Comparison of ENCODE assay signal across 8 mouse cellular contexts in the genomic region with DNA sequence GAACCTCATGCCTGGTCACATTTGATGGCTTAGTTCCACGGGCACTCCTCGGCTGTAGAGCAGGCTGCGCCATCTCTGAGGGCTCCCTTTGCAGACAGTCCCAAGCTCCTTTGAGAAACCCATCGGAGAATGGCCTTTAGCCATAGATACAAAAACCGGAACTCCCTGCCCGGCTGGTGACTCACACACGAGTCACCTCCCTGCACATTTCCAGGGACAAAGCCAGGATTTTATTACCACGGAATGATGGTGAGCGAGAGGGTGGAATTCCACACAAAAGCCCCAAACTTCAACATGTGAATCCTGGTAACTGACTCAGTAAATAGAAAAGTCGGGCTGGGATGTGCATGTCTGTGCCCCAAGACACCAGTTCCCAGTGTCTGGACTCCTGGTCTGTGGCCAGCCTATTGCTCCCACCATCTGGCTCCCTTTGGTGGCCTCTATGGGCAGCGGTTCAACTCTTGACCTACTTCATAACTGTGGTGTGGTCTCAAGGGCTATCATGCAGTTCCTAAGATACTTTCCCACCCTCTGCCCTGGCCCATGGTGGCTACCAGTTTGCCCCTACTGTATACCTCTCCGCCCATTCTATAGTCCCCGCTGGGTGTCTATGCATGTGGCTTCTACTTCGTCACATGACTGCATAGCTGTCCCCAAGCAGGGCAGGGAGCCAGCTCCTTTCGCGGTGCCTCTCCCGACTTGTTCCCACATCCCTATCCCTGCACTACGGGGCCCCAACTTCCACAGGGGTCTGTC. TPM values are rescaled to one million over a fixed set of nuclear protein-coding genes. Genes with fewer than 3 reads are reported as not detected.
DNase-seq lines count a peak whose midpoint lies in the region; ATAC-seq and TF ChIP-seq lines count a peak whose summit lies in the region.

No protein-coding gene starts in this region.

- 49% methylated on average over 18 of the region's 18 CpGs for WGBS in intestine, embryonic 16.5 days
- 30% methylated on average over 18 of the region's 18 CpGs for WGBS in lung, adult 2 months
- 16% methylated on average over 18 of the region's 18 CpGs for WGBS in small intestine, adult 2 months

- no peak for TF ChIP-seq CTCF in lung, adult 2 months (IDR thresholded peaks at IDR 0.05; ENCODE audit: insufficient read depth, low read length)
- TF ChIP-seq CTCF in small intestine, adult 2 months (IDR thresholded peaks at IDR 0.05; ENCODE audit: extremely low read depth, insufficient read length, insufficient replicate concordance, low read depth, low read length): no peak
- TF ChIP-seq CTCF in layer of hippocampus, adult 2 months (conservative IDR thresholded peaks at IDR 0.05): no peak

- no peaks in the 10 kb centered on the region for H3K27me3 ChIP-seq in intestine, embryonic 16.5 days (replicated peaks; ENCODE audit: control insufficient read depth, insufficient read depth, low read length)
- H3K27me3 ChIP-seq in small intestine, adult 2 months (ENCODE audit: control insufficient read depth, insufficient read depth, low read length): no peaks in the 10 kb centered on the region

- H3K9ac ChIP-seq in intestine, embryonic 16.5 days (ENCODE audit: low read depth, low read length): peak overlapping the region; percentile 56

- H3K4me3 ChIP-seq in intestine, embryonic 16.5 days (ENCODE audit: low read length): peak overlapping the region; percentile 29
- peak overlapping the region; percentile 36 for H3K4me3 ChIP-seq in lung, adult 2 months (replicated peaks; ENCODE audit: extremely low read depth, low read depth, low read length)
- peak overlapping the region; percentile 39 for H3K4me3 ChIP-seq in small intestine, adult 2 months (ENCODE audit: low read depth, low read length)
- no peak overlapping the region; the same call in 1 of the 2 replicates for H3K4me3 ChIP-seq in layer of hippocampus, adult 2 months

- peak overlapping the region; percentile 53 for H3K4me2 ChIP-seq in intestine, embryonic 16.5 days (ENCODE audit: low read depth, low read length)

- DNase-seq in MN1 (ENCODE audit: low spot score): peak; percentile 82
- peak; percentile 32 to 37 for DNase-seq in adrenal gland, postnatal 4 days (ENCODE audit: low spot score in 2 of 2)
- DNase-seq in gastrocnemius, adult 8-10 months (ENCODE audit: low spot score in 2 of 2): peak; percentile 18 to 33
- DNase-seq in lung, adult 2 months: peak; percentile 29
- no peak for DNase-seq in layer of hippocampus, adult 2 months (ENCODE audit: low spot score in 2 of 2)
- DNase-seq in layer of hippocampus, adult 11-12 months (ENCODE audit: low spot score): no peak

- no peaks in the 10 kb centered on the region for H3K36me3 ChIP-seq in intestine, embryonic 16.5 days (ENCODE audit: control insufficient read depth, insufficient read depth, low read length)
- no peaks in the 10 kb centered on the region for H3K36me3 ChIP-seq in small intestine, adult 2 months (ENCODE audit: control insufficient read depth, insufficient read depth, low read length)

- peak; percentile 47 for ATAC-seq in intestine, embryonic 16.5 days

- H3K4me1 ChIP-seq in intestine, embryonic 16.5 days (ENCODE audit: control insufficient read depth, insufficient read depth, low read length): peaks cover 40% of the 10 kb centered on the region
- H3K4me1 ChIP-seq in lung, adult 2 months (ENCODE audit: control insufficient read depth, insufficient read depth, low read length): peaks cover 11% of the 10 kb centered on the region
- H3K4me1 ChIP-seq in small intestine, adult 2 months (ENCODE audit: control insufficient read depth, insufficient read depth, insufficient read length, low read length): peaks cover 11% of the 10 kb centered on the region

- no peaks in the 10 kb centered on the region for H3K9me3 ChIP-seq in intestine, embryonic 16.5 days (ENCODE audit: control insufficient read depth, low read length)

- no peak for TF ChIP-seq POLR2A in lung, adult 2 months (IDR thresholded peaks at IDR 0.05; ENCODE audit: borderline replicate concordance, extremely low read depth, low read depth, low read length)
- no peak for TF ChIP-seq POLR2A in small intestine, adult 2 months (IDR thresholded peaks at IDR 0.05; ENCODE audit: low read depth, low read length)

- peak overlapping the region; percentile 88 for H3K27ac ChIP-seq in intestine, embryonic 16.5 days (ENCODE audit: low read length)
- H3K27ac ChIP-seq in small intestine, adult 2 months (ENCODE audit: insufficient read depth, low read depth, low read length): peak overlapping the region; percentile 50
- no peak overlapping the region for H3K27ac ChIP-seq in layer of hippocampus, adult 2 months

RNA-seq across cellular contexts. Expression of a gene that starts 7.1 kb away (rescaled TPM):
- total RNA-seq in adrenal gland, postnatal 4 days (2021): 10 to 100 TPM; 75.4 to 78.5 TPM
- total RNA-seq in gastrocnemius, adult 8-10 months (2022): 10 to 100 TPM; 22.7 to 29.5 (median 23.8) TPM
- polyA plus RNA-seq in intestine, embryonic 16.5 days (2015; fragmentation: Nextera tagmentation; extraction: Ambion mirVana): 101 and 108 TPM in 2 replicates
- polyA plus RNA-seq in lung, adult 2 months (2012; rRNA removed): 81.3 and 81.6 TPM in 2 replicates
- 24.1 and 30.4 TPM in 2 replicates for polyA plus RNA-seq in small intestine, adult 2 months (2012; rRNA removed)
- 10 to 100 TPM; 29.5 to 30.1 TPM for total RNA-seq in layer of hippocampus, adult 2 months (2021)

Comparison
In these comparisons a context has a peak if more than half of its experiments do, and no peak if none do; other contexts are left out.
1. DNase-seq: peak in MN1 (single experiment), adrenal gland, postnatal 4 days (2 of 2), gastrocnemius, adult 8-10 months (2 of 2) and lung, adult 2 months (single experiment); none in layer of hippocampus, adult 2 months (0 of 2) and layer of hippocampus, adult 11-12 months (single experiment).